Mouse (Mus musculus) ovary, postnatal 10 days (tissue): Measurements from ENCODE around the gene Etv6.

ENCODE experiments used
- DNase-seq: peaks from one replicate; pipeline ENCODE4 v3.0.0; 2022; ENCODE audit warnings: low spot score

Gene Etv6

GRCm38 (mm10) chr6:134112753-134113152, 77.3 kb downstream of the Etv6 start:
- DNase-seq = no peak

- no peak for DNase-seq
Measured at GRCm38 (mm10) chr6:134113168-134113567, 77.7 kb downstream of the Etv6 start.

- DNase-seq = no peak
Measured at GRCm38 (mm10) chr6:134115219-134115968, 79.9 kb downstream of the Etv6 start.

- no peak for DNase-seq
Measured at GRCm38 (mm10) chr6:134117380-134117938, 82.0 kb downstream of the Etv6 start.

GRCm38 (mm10) chr6:134118506-134118905, 83.0 kb downstream of the Etv6 start:
- no peak for DNase-seq

GRCm38 (mm10) chr6:134119136-134119535, 83.6 kb downstream of the Etv6 start:
- DNase-seq = no peak

GRCm38 (mm10) chr6:134120227-134120626, 84.7 kb downstream of the Etv6 start:
- DNase-seq = no peak

GRCm38 (mm10) chr6:134120712-134121111, 85.2 kb downstream of the Etv6 start:
- DNase-seq = no peak

- no peak for DNase-seq
Measured at GRCm38 (mm10) chr6:134122945-134123344, 87.4 kb downstream of the Etv6 start.

GRCm38 (mm10) chr6:134123474-134123873, 88.0 kb downstream of the Etv6 start:
- DNase-seq = no peak

- DNase-seq = no peak
Measured at GRCm38 (mm10) chr6:134124256-134124655, 88.8 kb downstream of the Etv6 start.

- no peak for DNase-seq
Measured at GRCm38 (mm10) chr6:134127996-134128395, 92.5 kb downstream of the Etv6 start.

GRCm38 (mm10) chr6:134128594-134128993, 93.1 kb downstream of the Etv6 start:
- DNase-seq = no peak

GRCm38 (mm10) chr6:134129848-134130247, 94.3 kb downstream of the Etv6 start:
- no peak for DNase-seq

- DNase-seq = no peak
Measured at GRCm38 (mm10) chr6:134130816-134131215, 95.3 kb downstream of the Etv6 start.

- DNase-seq = no peak
Measured at GRCm38 (mm10) chr6:134131601-134132000, 96.1 kb downstream of the Etv6 start.

- no peak for DNase-seq
Measured at GRCm38 (mm10) chr6:134133756-134134155, 98.3 kb downstream of the Etv6 start.

GRCm38 (mm10) chr6:134134821-134135323, 99.4 kb downstream of the Etv6 start:
- no peak for DNase-seq

- no peak for DNase-seq
Measured at GRCm38 (mm10) chr6:134136315-134136714, 100.8 kb downstream of the Etv6 start.

- no peak for DNase-seq
Measured at GRCm38 (mm10) chr6:134139359-134139758, 103.9 kb downstream of the Etv6 start.

- no peak for DNase-seq
Measured at GRCm38 (mm10) chr6:134140718-134141615, 105.5 kb downstream of the Etv6 start.

- no peak for DNase-seq
Measured at GRCm38 (mm10) chr6:134141616-134142165, 106.2 kb downstream of the Etv6 start.
